Comparison of ENCODE assay signal across 8 mouse cellular contexts in the genomic region with DNA sequence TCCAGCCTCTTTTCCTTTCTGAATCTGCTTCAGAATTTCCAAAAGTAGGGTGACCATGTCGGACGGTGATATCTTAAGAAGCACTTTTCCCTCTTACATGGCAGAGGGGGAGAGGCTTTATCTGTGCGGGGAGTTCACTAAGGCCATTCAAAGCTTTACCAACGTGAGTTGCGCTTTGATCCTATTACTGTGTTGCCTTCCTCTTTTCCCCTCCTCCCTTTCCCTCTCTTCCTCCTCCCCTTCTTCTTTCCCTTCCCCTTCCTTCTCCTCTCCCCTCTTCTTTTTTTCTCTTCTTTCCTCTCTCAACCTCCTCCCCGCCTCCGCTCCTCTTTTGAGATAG. TPM values are rescaled to one million over a fixed set of nuclear protein-coding genes. Genes with fewer than 3 reads are reported as not detected.
DNase-seq lines count a peak whose midpoint lies in the region; ATAC-seq and TF ChIP-seq lines count a peak whose summit lies in the region.

No protein-coding gene starts in this region.

- peak overlapping the region; percentile 53; the same call in 1 of the 2 replicates for H3K9ac ChIP-seq in heart, embryonic 11.5 days (ENCODE audit: low read depth, low read length)
- peak overlapping the region; percentile 61 for H3K9ac ChIP-seq in forebrain, embryonic 16.5 days (replicated peaks; ENCODE audit: low read depth, low read length)
- peak overlapping the region; percentile 45 for H3K9ac ChIP-seq in liver, postnatal 0 days (replicated peaks)

- H3K4me1 ChIP-seq in heart, embryonic 11.5 days (ENCODE audit: control insufficient read depth, insufficient read depth, low read length), result 0 out of 2 replicates have a peak, but pooled peaks cover 3% of the 10 kb centered on the region
- peaks cover 68% of the 10 kb centered on the region for H3K4me1 ChIP-seq in E14TG2a.4 (replicated peaks; ENCODE audit: low read depth, low read length)
- H3K4me1 ChIP-seq in forebrain, embryonic 16.5 days (replicated peaks; ENCODE audit: control insufficient read depth, insufficient read depth, low read length), result peaks cover 10% of the 10 kb centered on the region
- H3K4me1 ChIP-seq in liver, postnatal 0 days (ENCODE audit: insufficient read depth), result peaks cover 25% of the 10 kb centered on the region

- no peak for DNase-seq in heart, postnatal 36 days
- no peak for DNase-seq in liver, postnatal 0 days
- no peak for DNase-seq in adrenal gland, adult (ENCODE audit: inconsistent age in 2 of 2, low spot score in 1 of 2)
- DNase-seq in gastrocnemius, adult 8-10 months (ENCODE audit: low spot score in 2 of 2), result no peak
- DNase-seq in kidney, postnatal 14 days, result no peak

- H3K27ac ChIP-seq in heart, embryonic 11.5 days (ENCODE audit: low read depth, low read length), result peak overlapping the region; percentile 24; the same call in 1 of the 2 replicates
- no peak overlapping the region for H3K27ac ChIP-seq in forebrain, embryonic 16.5 days (ENCODE audit: low read length)
- H3K27ac ChIP-seq in liver, postnatal 0 days (ENCODE audit: low read depth), result peak overlapping the region; percentile 80; the same call in 1 of the 2 replicates

- WGBS in heart, embryonic 11.5 days (ENCODE audit: insufficient replicate concordance), result 26% methylated on average over 7 of the region's 7 CpGs
- 22% methylated on average over 7 of the region's 7 CpGs for WGBS in forebrain, embryonic 16.5 days
- 27% methylated on average over 7 of the region's 7 CpGs for WGBS in liver, postnatal 0 days (ENCODE audit: insufficient replicate concordance)

- intact Hi-C loops in heart, postnatal 36 days (cut with DNase I), result no loop called here

- H3K4me3 ChIP-seq in heart, embryonic 11.5 days (ENCODE audit: low read depth, low read length), result peak overlapping the region; percentile 45
- H3K4me3 ChIP-seq in E14TG2a.4 (replicated peaks; ENCODE audit: low read length), result peak overlapping the region; percentile 81
- H3K4me3 ChIP-seq in forebrain, embryonic 16.5 days (replicated peaks; ENCODE audit: low read length), result peak overlapping the region; percentile 51
- peak overlapping the region; percentile 48 for H3K4me3 ChIP-seq in liver, postnatal 0 days (ENCODE audit: low read depth, low read length)

- H3K4me2 ChIP-seq in heart, embryonic 11.5 days, result peak overlapping the region; percentile 75
- H3K4me2 ChIP-seq in forebrain, embryonic 16.5 days (ENCODE audit: low read length), result peak overlapping the region; percentile 84
- peak overlapping the region; percentile 69 for H3K4me2 ChIP-seq in liver, postnatal 0 days (ENCODE audit: low read depth, low read length)

- no peaks in the 10 kb centered on the region for H3K36me3 ChIP-seq in heart, embryonic 11.5 days (ENCODE audit: control insufficient read depth, insufficient read depth, low read length)
- H3K36me3 ChIP-seq in E14TG2a.4 (ENCODE audit: insufficient read depth, low read length), result no peaks in the 10 kb centered on the region
- H3K36me3 ChIP-seq in forebrain, embryonic 16.5 days (ENCODE audit: control insufficient read depth, insufficient read depth), result no peaks in the 10 kb centered on the region
- no peaks in the 10 kb centered on the region for H3K36me3 ChIP-seq in liver, postnatal 0 days (replicated peaks; ENCODE audit: insufficient read depth, low read length)

- ATAC-seq in heart, embryonic 11.5 days (replicated peaks; ENCODE audit: insufficient number of reproducible peaks, low FRiP score, low TSS enrichment), result no peak
- ATAC-seq in forebrain, embryonic 16.5 days, result peak; percentile 12; the same call in 1 of the 2 replicates
- peak; percentile 24; the same call in 1 of the 2 replicates for ATAC-seq in liver, postnatal 0 days

- no peaks in the 10 kb centered on the region for H3K9me3 ChIP-seq in heart, embryonic 11.5 days (replicated peaks; ENCODE audit: control insufficient read depth, low read length)
- H3K9me3 ChIP-seq in E14TG2a.4 (ENCODE audit: low read length), result no peaks in the 10 kb centered on the region
- no peaks in the 10 kb centered on the region for H3K9me3 ChIP-seq in forebrain, embryonic 16.5 days (ENCODE audit: control insufficient read depth, low read length)
- no peaks in the 10 kb centered on the region for H3K9me3 ChIP-seq in liver, postnatal 0 days (ENCODE audit: low read length)

- no peak for TF ChIP-seq CTCF in E14TG2a.4 (conservative IDR thresholded peaks at IDR 0.05; ENCODE audit: low read length)
- no peak for TF ChIP-seq CTCF in liver, postnatal 0 days (IDR thresholded peaks at IDR 0.05; ENCODE audit: low read depth)

- H3K27me3 ChIP-seq in heart, embryonic 11.5 days (ENCODE audit: control insufficient read depth, insufficient read depth, low read length), result no peaks in the 10 kb centered on the region
- no peaks in the 10 kb centered on the region for H3K27me3 ChIP-seq in E14TG2a.4 (ENCODE audit: insufficient read depth, low read length)
- H3K27me3 ChIP-seq in forebrain, embryonic 16.5 days (replicated peaks; ENCODE audit: control insufficient read depth, insufficient read depth, low read length), result no peaks in the 10 kb centered on the region
- H3K27me3 ChIP-seq in liver, postnatal 0 days (ENCODE audit: insufficient read depth, low read length), result no peaks in the 10 kb centered on the region

- no peak for TF ChIP-seq EP300 in liver, postnatal 0 days (IDR thresholded peaks at IDR 0.05; ENCODE audit: low read depth)

RNA-seq across cellular contexts. Expression of a gene that starts 0.3 kb away (rescaled TPM):
- polyA plus RNA-seq in heart, embryonic 11.5 days (2014; fragmentation: Nextera tagmentation; extraction: Ambion mirVana), result 0.31 and 1.1 TPM in 2 replicates
- under 1 TPM; 0.22 to 0.49 TPM for total RNA-seq in heart, postnatal 36 days (2021)
- 1.0 and 2.0 TPM in 2 replicates for polyA plus RNA-seq in forebrain, embryonic 16.5 days (2015; fragmentation: Nextera tagmentation; extraction: Ambion mirVana)
- 0.11 and 0.22 TPM in 2 replicates for polyA plus RNA-seq in liver, postnatal 0 days (2015; fragmentation: Nextera tagmentation; extraction: Ambion mirVana)
- total RNA-seq in gastrocnemius, adult 8-10 months (2022), result under 1 TPM; 0.09 to 0.51 (median 0.24) TPM

RNA-seq across cellular contexts. Expression of a gene that starts 17.9 kb away (rescaled TPM):
- polyA plus RNA-seq in heart, embryonic 11.5 days (2014; fragmentation: Nextera tagmentation; extraction: Ambion mirVana), result 76.6 and 93.9 TPM in 2 replicates
- 10 to 100 TPM; 27.3 to 38.1 TPM for total RNA-seq in heart, postnatal 36 days (2021)
- polyA plus RNA-seq in forebrain, embryonic 16.5 days (2015; fragmentation: Nextera tagmentation; extraction: Ambion mirVana), result 242 and 248 TPM in 2 replicates
- 24.4 and 29.8 TPM in 2 replicates for polyA plus RNA-seq in liver, postnatal 0 days (2015; fragmentation: Nextera tagmentation; extraction: Ambion mirVana)
- total RNA-seq in gastrocnemius, adult 8-10 months (2022), result 1 to 10 TPM; 6.9 to 8.5 (median 8.0) TPM

RNA-seq across cellular contexts. Expression of a gene that starts 29.0 kb away (rescaled TPM):
- polyA plus RNA-seq in heart, embryonic 11.5 days (2014; fragmentation: Nextera tagmentation; extraction: Ambion mirVana), result 15.7 and 19.0 TPM in 2 replicates
- total RNA-seq in heart, postnatal 36 days (2021), result 1 to 10 TPM; 5.5 to 7.2 TPM
- polyA plus RNA-seq in forebrain, embryonic 16.5 days (2015; fragmentation: Nextera tagmentation; extraction: Ambion mirVana), result 22.8 and 29.8 TPM in 2 replicates
- 20.2 and 21.9 TPM in 2 replicates for polyA plus RNA-seq in liver, postnatal 0 days (2015; fragmentation: Nextera tagmentation; extraction: Ambion mirVana)
- 1 to 10 TPM; 2.3 to 5.5 (median 4.2) TPM for total RNA-seq in gastrocnemius, adult 8-10 months (2022)
